Mouse (Mus musculus): ENCODE measurements around the gene Guk1.

- TF ChIP-seq CTCF (IDR thresholded peaks at IDR 0.05; ENCODE audit: low read depth, low read length) (no peak), POLR2A (IDR thresholded peaks at IDR 0.05; ENCODE audit: insufficient read depth, low read length) (no peak)
Observed at GRCm38 (mm10) chr11:59170549-59170948, 21.5 kb downstream of the Guk1 start.

All from ES-Bruce4 (cell line).